Mouse (Mus musculus): ENCODE data around the gene Mip. TPM values are rescaled to one million over a fixed set of nuclear protein-coding genes. Genes with fewer than 3 reads are reported as not detected.

Mip gene
- polyA plus RNA-seq, 1 experiment from 2014 or later, result 0.17 TPM

DNA sequence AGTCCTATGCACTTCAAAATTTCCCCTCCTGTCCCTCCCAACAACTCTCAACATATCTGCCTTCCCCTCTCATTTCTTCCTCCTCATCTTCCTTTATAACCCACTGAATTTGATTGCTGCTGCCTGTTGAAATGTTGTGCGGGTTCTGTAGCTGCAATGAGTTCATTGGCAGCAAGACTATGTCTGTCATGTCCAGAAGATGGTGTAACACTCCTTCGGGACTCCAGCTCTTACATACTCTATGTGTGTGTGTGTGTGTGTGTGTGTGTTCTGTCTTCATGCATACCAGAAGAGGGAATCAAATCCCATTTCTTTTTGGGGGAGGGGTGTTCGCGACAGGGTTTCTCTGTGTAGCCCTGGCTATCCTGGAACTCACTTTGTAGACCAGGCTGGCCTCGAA, 10.7 kb upstream of the Mip start:
- Histone ChIP-seq H3K27ac (replicated peaks; ENCODE audit: low read depth, low read length) (no peak overlapping the region), H3K27me3 (ENCODE audit: control insufficient read depth, insufficient read depth, low read length) (no peaks in the 10 kb centered on the region), H3K36me3 (ENCODE audit: control insufficient read depth, insufficient read depth, low read length) (no peaks in the 10 kb centered on the region), H3K4me2 (ENCODE audit: low read length) (no peak overlapping the region), H3K9ac (replicated peaks; ENCODE audit: low read length) (no peak overlapping the region), H3K9me3 (ENCODE audit: control insufficient read depth, low read length) (no peaks in the 10 kb centered on the region), H3K4me3 (replicated peaks; ENCODE audit: low read depth, low read length) (no peak overlapping the region), H3K4me1 (ENCODE audit: control insufficient read depth, insufficient read depth, low read length) (peaks cover 5% of the 10 kb centered on the region)
- no peak for ATAC-seq (ENCODE audit: low FRiP score, low TSS enrichment)
- 90% methylated on average over 5 of the region's 5 CpGs for WGBS
- DNase-seq, result no peak

DNA sequence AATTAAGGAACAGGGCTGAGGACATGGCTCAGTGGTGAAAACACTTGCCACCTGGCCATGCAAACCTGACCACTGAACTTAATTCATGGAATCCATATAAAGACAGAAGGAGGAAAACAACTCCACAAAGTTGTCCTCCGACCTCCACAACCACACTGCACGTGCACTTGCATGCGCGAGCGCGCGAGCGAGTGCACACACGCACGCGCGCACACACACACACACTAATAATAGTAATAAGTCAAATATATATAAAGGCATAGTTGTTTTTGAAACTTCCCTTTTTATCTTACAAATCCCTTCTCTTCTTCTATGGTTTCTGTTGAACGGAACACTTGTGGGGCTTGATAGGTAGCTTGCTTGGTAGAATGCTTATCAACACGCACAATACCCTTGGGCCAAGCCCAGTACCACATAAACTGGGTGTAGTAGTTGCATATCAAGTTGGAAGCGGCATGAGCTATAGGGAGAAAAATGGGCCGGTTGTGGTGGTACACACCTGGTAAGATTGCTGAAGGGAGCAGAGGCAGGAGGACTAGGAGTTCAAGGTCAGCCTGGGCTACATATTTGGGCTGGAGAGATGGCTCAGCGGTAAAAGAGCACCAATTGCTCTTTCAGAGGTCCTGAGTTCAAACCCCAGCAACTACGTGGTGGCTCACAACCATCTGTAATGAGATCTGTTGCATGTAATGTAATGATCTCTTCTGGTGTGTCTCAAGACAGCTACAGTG, 7.1 kb upstream of the Mip start:
- Histone ChIP-seq H3K27me3 (ENCODE audit: control insufficient read depth, insufficient read depth, low read length) (no peaks in the 10 kb centered on the region), H3K27ac (replicated peaks; ENCODE audit: low read depth, low read length) (no peak overlapping the region), H3K4me1 (ENCODE audit: control insufficient read depth, insufficient read depth, low read length) (no peaks in the 10 kb centered on the region), H3K4me3 (replicated peaks; ENCODE audit: low read depth, low read length) (no peak overlapping the region), H3K36me3 (ENCODE audit: control insufficient read depth, insufficient read depth, low read length) (no peaks in the 10 kb centered on the region), H3K9ac (replicated peaks; ENCODE audit: low read length) (no peak overlapping the region), H3K4me2 (ENCODE audit: low read length) (no peak overlapping the region), H3K9me3 (ENCODE audit: control insufficient read depth, low read length) (no peaks in the 10 kb centered on the region)
- ATAC-seq (ENCODE audit: low FRiP score, low TSS enrichment) (no peak), DNase-seq (no peak)
- 94% methylated on average over 18 of the region's 18 CpGs for WGBS

DNA sequence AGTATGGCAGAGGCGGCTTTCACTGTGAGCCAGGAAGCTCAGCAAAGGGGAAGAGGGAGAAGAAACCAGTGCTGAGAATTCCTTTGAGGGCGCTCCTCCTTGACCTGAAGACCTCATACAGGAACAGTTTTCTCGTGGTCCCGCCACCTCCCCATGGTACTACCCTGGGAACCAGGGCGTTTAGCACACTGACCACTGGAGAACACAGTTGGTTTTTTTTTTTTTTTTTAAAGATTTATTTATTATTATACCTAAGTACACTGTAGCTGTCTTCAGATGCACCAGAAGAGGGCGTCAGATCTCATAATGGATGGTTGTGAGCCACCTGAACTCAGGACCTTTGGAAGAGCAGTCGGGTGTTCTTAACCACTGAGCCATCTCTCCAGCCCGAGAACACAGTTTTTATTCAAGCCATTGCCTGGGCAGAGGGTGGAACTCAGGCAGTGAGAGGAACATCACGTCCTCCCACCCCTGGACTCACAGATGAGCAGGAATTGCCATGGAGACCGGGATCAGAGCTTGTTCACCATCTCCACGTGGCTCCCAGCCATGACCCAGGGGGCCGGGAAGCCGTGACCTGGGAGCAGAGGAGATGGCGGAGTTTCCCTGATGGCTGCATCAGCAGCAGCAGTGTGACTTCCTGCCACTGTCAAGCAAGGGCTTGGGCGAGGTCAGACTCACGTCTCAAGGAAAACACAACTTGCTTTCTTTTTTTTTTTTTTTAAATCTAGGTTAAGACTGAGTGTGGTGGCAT, 3.9 kb upstream of the Mip start:
- 67% methylated on average over 16 of the region's 16 CpGs for WGBS
- no peak for ATAC-seq (ENCODE audit: low FRiP score, low TSS enrichment)
- Histone ChIP-seq H3K27me3 (ENCODE audit: control insufficient read depth, insufficient read depth, low read length) (no peaks in the 10 kb centered on the region), H3K4me3 (replicated peaks; ENCODE audit: low read depth, low read length) (no peak overlapping the region), H3K4me2 (ENCODE audit: low read length) (no peak overlapping the region), H3K27ac (replicated peaks; ENCODE audit: low read depth, low read length) (no peak overlapping the region), H3K36me3 (ENCODE audit: control insufficient read depth, insufficient read depth, low read length) (no peaks in the 10 kb centered on the region), H3K4me1 (ENCODE audit: control insufficient read depth, insufficient read depth, low read length) (no peaks in the 10 kb centered on the region), H3K9me3 (ENCODE audit: control insufficient read depth, low read length) (no peaks in the 10 kb centered on the region), H3K9ac (replicated peaks; ENCODE audit: low read length) (no peak overlapping the region)
- no peak for DNase-seq

DNA sequence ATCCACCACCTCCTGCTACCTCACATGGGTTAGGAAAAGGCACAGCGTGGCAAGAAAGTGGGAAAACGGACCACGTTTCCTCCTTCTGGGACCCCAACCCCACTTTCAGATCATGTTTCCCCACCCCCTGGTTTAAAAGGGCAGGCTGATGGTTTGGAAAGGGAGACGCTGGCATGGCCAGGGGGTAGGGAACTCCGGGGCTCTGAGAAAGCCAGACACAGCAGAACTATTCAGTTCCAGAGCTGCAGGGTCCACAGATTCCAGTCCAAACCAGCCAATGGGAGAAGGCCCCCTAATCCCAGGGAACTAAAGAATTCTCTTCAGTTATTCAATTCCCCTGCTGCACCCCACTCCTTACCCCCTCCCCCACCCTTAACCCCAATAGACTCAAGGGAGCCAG, 574 bp upstream of the Mip start:
- H3K4me1 ChIP-seq (ENCODE audit: control insufficient read depth, insufficient read depth, low read length), result no peaks in the 10 kb centered on the region
- H3K27ac ChIP-seq (replicated peaks; ENCODE audit: low read depth, low read length), result no peak overlapping the region
- DNase-seq (no peak), ATAC-seq (ENCODE audit: low FRiP score, low TSS enrichment) (no peak)
- no peaks in the 10 kb centered on the region for H3K9me3 ChIP-seq (ENCODE audit: control insufficient read depth, low read length)
- H3K4me2 ChIP-seq (ENCODE audit: low read length), result no peak overlapping the region
- H3K4me3 ChIP-seq (replicated peaks; ENCODE audit: low read depth, low read length), result no peak overlapping the region
- 39% methylated on average over 5 of the region's 5 CpGs for WGBS
- no peaks in the 10 kb centered on the region for H3K36me3 ChIP-seq (ENCODE audit: control insufficient read depth, insufficient read depth, low read length)
- no peak overlapping the region; the same call in 1 of the 2 replicates for H3K9ac ChIP-seq (replicated peaks; ENCODE audit: low read length)
- H3K27me3 ChIP-seq (ENCODE audit: control insufficient read depth, insufficient read depth, low read length), result no peaks in the 10 kb centered on the region

DNA sequence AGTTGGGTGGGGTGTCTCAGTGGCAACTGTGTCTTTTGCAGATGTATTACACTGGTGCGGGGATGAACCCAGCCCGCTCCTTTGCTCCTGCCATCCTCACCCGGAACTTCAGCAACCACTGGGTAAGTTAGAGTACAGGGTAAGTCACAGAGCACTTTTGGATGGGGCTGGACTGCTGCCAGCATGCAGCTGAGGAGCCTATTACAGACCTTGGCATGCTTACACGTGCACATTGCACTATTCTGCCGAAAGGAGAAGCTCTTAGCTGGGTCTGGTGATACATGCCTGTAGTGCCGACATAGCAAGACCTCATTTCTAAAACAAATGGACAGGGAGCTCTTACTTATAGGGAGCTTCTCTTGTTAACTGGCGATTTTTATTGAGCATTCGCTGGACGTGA, 2.0 kb downstream of the Mip start:
- no peaks in the 10 kb centered on the region for H3K4me1 ChIP-seq (ENCODE audit: control insufficient read depth, insufficient read depth, low read length)
- H3K27me3 ChIP-seq (ENCODE audit: control insufficient read depth, insufficient read depth, low read length), result no peaks in the 10 kb centered on the region
- no peak overlapping the region for H3K9ac ChIP-seq (replicated peaks; ENCODE audit: low read length)
- DNase-seq (no peak), ATAC-seq (ENCODE audit: low FRiP score, low TSS enrichment) (no peak)
- no peak overlapping the region for H3K4me3 ChIP-seq (replicated peaks; ENCODE audit: low read depth, low read length)
- WGBS, result 89% methylated on average over 9 of the region's 9 CpGs
- H3K9me3 ChIP-seq (ENCODE audit: control insufficient read depth, low read length), result no peaks in the 10 kb centered on the region
- H3K36me3 ChIP-seq (ENCODE audit: control insufficient read depth, insufficient read depth, low read length), result no peaks in the 10 kb centered on the region
- no peak overlapping the region for H3K4me2 ChIP-seq (ENCODE audit: low read length)
- no peak overlapping the region for H3K27ac ChIP-seq (replicated peaks; ENCODE audit: low read depth, low read length)

DNA sequence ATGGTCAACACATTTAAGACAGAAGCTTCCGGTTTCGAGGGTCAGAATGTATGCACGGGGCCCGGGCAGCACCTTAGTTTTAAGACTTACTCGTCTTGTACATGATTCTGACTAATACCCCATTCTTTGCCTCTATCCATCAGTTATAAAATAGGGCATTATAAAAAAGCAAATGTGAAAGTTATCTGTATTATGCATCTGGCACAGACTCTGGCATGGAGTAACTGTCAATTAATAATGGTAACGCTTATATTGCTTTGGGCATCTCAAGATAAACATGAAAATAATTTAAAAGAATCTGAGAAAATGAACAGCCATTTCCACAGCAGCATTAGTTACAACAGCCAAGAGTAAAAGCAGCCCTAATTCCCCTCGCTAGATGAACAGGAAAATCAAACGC, 2.4 kb downstream of the Mip start:
- Histone ChIP-seq H3K4me2 (ENCODE audit: low read length) (no peak overlapping the region), H3K27me3 (ENCODE audit: control insufficient read depth, insufficient read depth, low read length) (no peaks in the 10 kb centered on the region)
- no peak for DNase-seq

DNA sequence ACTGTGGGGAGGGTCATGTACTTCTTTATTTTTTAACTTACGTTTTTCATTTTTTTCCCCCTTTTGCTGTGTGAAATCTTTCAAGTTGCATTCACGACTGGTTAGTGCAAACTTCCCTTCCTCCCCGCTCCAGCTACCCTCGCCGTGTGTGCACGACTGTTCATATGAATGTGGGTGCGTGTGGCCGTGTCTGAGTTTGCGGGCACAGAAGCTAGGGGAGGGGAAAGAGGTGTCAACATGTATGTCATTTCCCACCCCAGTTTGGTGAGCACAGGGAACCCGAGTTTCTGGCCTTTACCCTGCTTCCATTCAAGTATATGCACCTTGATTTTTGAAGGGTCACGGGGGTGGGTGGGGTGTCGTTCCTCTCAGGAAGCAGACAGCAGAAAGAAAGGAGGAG, 4.9 kb downstream of the Mip start:
- H3K9ac ChIP-seq (replicated peaks; ENCODE audit: low read length), result no peak overlapping the region
- H3K4me3 ChIP-seq (replicated peaks; ENCODE audit: low read depth, low read length), result no peak overlapping the region
- no peaks in the 10 kb centered on the region for H3K36me3 ChIP-seq (ENCODE audit: control insufficient read depth, insufficient read depth, low read length)
- no peak for DNase-seq
- H3K9me3 ChIP-seq (ENCODE audit: control insufficient read depth, low read length), result no peaks in the 10 kb centered on the region
- 86% methylated on average over 12 of the region's 12 CpGs for WGBS
- H3K27me3 ChIP-seq (ENCODE audit: control insufficient read depth, insufficient read depth, low read length), result no peaks in the 10 kb centered on the region
- no peak overlapping the region for H3K27ac ChIP-seq (replicated peaks; ENCODE audit: low read depth, low read length)
- no peak for ATAC-seq (ENCODE audit: low FRiP score, low TSS enrichment)
- H3K4me1 ChIP-seq (ENCODE audit: control insufficient read depth, insufficient read depth, low read length), result peaks cover 3% of the 10 kb centered on the region; the same call in 1 of the 2 replicates
- no peak overlapping the region for H3K4me2 ChIP-seq (ENCODE audit: low read length)

More for the DNA sequence above, 2.4 kb downstream of the Mip start:
- Histone ChIP-seq H3K9ac (replicated peaks; ENCODE audit: low read length) (no peak overlapping the region), H3K27ac (replicated peaks; ENCODE audit: low read depth, low read length) (no peak overlapping the region), H3K4me1 (ENCODE audit: control insufficient read depth, insufficient read depth, low read length) (peaks cover 3% of the 10 kb centered on the region; the same call in 1 of the 2 replicates), H3K4me3 (replicated peaks; ENCODE audit: low read depth, low read length) (no peak overlapping the region), H3K36me3 (ENCODE audit: control insufficient read depth, insufficient read depth, low read length) (no peaks in the 10 kb centered on the region), H3K9me3 (ENCODE audit: control insufficient read depth, low read length) (no peaks in the 10 kb centered on the region)
- no peak for ATAC-seq (ENCODE audit: low FRiP score, low TSS enrichment)
- WGBS, result 95% methylated on average over 8 of the region's 8 CpGs

DNA sequence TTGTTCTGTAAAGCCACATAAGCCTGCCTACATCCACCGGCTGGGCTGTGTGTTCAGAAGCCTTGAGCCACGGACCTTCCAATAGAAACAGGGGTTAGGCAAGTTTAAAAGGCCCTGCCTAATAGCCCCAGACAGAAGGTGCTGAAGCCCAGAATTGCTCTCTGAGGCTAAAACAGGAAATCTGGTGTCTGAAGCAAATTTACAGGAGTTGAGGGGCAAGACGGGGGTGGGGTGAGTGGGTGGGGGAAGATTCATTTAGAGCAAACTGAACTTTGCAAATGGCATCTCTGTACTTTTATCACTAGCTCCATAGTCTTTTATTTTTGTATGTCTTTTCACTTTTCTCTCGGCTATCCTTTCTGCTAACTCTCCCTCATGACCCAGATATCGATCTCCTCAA, 5.5 kb downstream of the Mip start:
- H3K4me1 ChIP-seq (ENCODE audit: control insufficient read depth, insufficient read depth, low read length), result peaks cover 3% of the 10 kb centered on the region; the same call in 1 of the 2 replicates
- no peak overlapping the region for H3K27ac ChIP-seq (replicated peaks; ENCODE audit: low read depth, low read length)
- ATAC-seq (ENCODE audit: low FRiP score, low TSS enrichment), result no peak
- peak overlapping the region; percentile 70 for H3K4me3 ChIP-seq (replicated peaks; ENCODE audit: low read depth, low read length)
- H3K9me3 ChIP-seq (ENCODE audit: control insufficient read depth, low read length), result no peaks in the 10 kb centered on the region
- no peaks in the 10 kb centered on the region for H3K36me3 ChIP-seq (ENCODE audit: control insufficient read depth, insufficient read depth, low read length)
- H3K27me3 ChIP-seq (ENCODE audit: control insufficient read depth, insufficient read depth, low read length), result no peaks in the 10 kb centered on the region
- 21% methylated on average over 5 of the region's 5 CpGs for WGBS
- no peak overlapping the region for H3K9ac ChIP-seq (replicated peaks; ENCODE audit: low read length)
- DNase-seq, result no peak
- peak overlapping the region; percentile 65 for H3K4me2 ChIP-seq (ENCODE audit: low read length)

Data from midbrain, embryonic 14.5 days (tissue).